Mouse (Mus musculus) forebrain, embryonic 14.5 days (tissue): Measurements from ENCODE around the gene Tas2r115. TPM values are rescaled to one million over a fixed set of nuclear protein-coding genes. Genes with fewer than 3 reads are reported as not detected.
"Not testable (repeated sequence)": the region's sequence is repeated elsewhere in the genome, so short reads cannot be mapped to it uniquely, and the experiment has no call there.

ENCODE experiments used
- ATAC-seq: fragments of 200-750 bp; cut with Nextera tagmentation; 2 replicates; pipeline ENCODE4 v1.8.0; 2017; ENCODE audit warnings: mild to moderate bottlenecking, moderate library complexity
- DNase-seq: peaks from one replicate; pipeline ENCODE4 v3.0.0-alpha.2; 2015; ENCODE audit warnings: low spot score
- H3K27ac ChIP-seq: fragments of 300-500 bp; sonication (generic); 2 replicates; pipeline ENCODE4 v1.5.1; 2014; ENCODE audit warnings: low read depth, mild to moderate bottlenecking, control low read depth, low read length, moderate library complexity
- H3K27me3 ChIP-seq: fragments of 300-500 bp; sonication (generic); replicated peaks from 2 replicates; pipeline ENCODE4 v1.6.1; 2014; ENCODE audit warnings: low read length, control low read depth, mixed read lengths; ENCODE audit not compliant: control insufficient read depth, insufficient read depth
- H3K36me3 ChIP-seq: fragments of 300-500 bp; sonication (generic); 2 replicates; pipeline ENCODE4 v1.6.1; 2014; ENCODE audit warnings: low read length, control low read depth; ENCODE audit not compliant: control insufficient read depth, insufficient read depth
- H3K4me1 ChIP-seq: fragments of 300-500 bp; sonication (generic); 2 replicates; pipeline ENCODE4 v1.6.1; 2014; ENCODE audit warnings: antibody characterized with exemption, low read length, control low read depth; ENCODE audit not compliant: control insufficient read depth, insufficient read depth
- H3K4me2 ChIP-seq: fragments of 300-500 bp; sonication (generic); 2 replicates; pipeline ENCODE4 v1.6.1; 2014; ENCODE audit warnings: mild to moderate bottlenecking, control low read depth, low read length
- H3K4me3 ChIP-seq: fragments of 300-500 bp; sonication (generic); 2 replicates; pipeline ENCODE4 v1.5.1; 2014; ENCODE audit warnings: low read depth, low read length, control low read depth
- H3K9ac ChIP-seq: fragments of 300-500 bp; sonication (generic); 2 replicates; pipeline ENCODE4 v1.6.1; 2014; ENCODE audit warnings: mild to moderate bottlenecking, low read length, control low read depth, moderate library complexity
- H3K9me3 ChIP-seq: fragments of 300-500 bp; sonication (generic); replicated peaks from 2 replicates; pipeline ENCODE4 v1.6.1; 2016; ENCODE audit warnings: low read length, control low read depth, mixed read lengths; ENCODE audit not compliant: control insufficient read depth
- WGBS: fragments of 180-500 bp; shearing (Covaris S2); extraction: QIAGEN DNeasy Blood & Tissue Kit; methylation state at CpG from one replicate; pipeline ENCODE4 v1.1.7; 2014; 5-methylcytosine and 5-hydroxymethylcytosine counted together
- polyA plus RNA-seq: library from polyadenylated mRNA; unstranded; fragments of >200 nt; fragmentation: Nextera tagmentation; extraction: Ambion mirVana; gene quantifications from 2 replicates; pipeline ENCODE4 v1.2.1, GENCODE M21; 2014

Tas2r115 gene
- not detected in 2 replicates for polyA plus RNA-seq

- no peak within 1 kb of the TSS for H3K27ac ChIP-seq
- no peaks in the 10 kb centered on the region for H3K4me1 ChIP-seq
- WGBS = 76% methylated on average over 2 of the region's 2 CpGs
- no peak within 1 kb of the TSS for H3K4me2 ChIP-seq
- H3K27me3 ChIP-seq = no peaks in the 10 kb centered on the region
- DNase-seq (no peak), ATAC-seq (no peak)
- H3K9ac ChIP-seq = no peak within 1 kb of the TSS
- H3K36me3 ChIP-seq = no peaks in the 10 kb centered on the region
- no peak within 1 kb of the TSS for H3K4me3 ChIP-seq
- H3K9me3 ChIP-seq = no peaks in the 10 kb centered on the region
Observed at GRCm38 (mm10) chr6:132737935-132738334, at the start of gene Tas2r115. Gene Tas2r115, minus strand, starts transcription at chr6:132738035.

GRCm38 (mm10) chr6:132778062-132778461 is 40.2 kb upstream of the Tas2r115 start, which contains the start of gene Tas2r136:
Gene Tas2r136, minus strand, starts transcription at chr6:132778162.
- ATAC-seq (no peak), DNase-seq (no peak)
- H3K27ac ChIP-seq = no peak within 1 kb of the TSS
- H3K36me3 ChIP-seq = no peaks in the 10 kb centered on the region
- H3K4me1 ChIP-seq = no peaks in the 10 kb centered on the region
- H3K4me2 ChIP-seq = no peak within 1 kb of the TSS
- H3K9ac ChIP-seq = no peak within 1 kb of the TSS
- no peaks in the 10 kb centered on the region for H3K9me3 ChIP-seq
- H3K4me3 ChIP-seq = no peak within 1 kb of the TSS
- no peaks in the 10 kb centered on the region for H3K27me3 ChIP-seq

GRCm38 (mm10) chr6:132761831-132762230 is 24.0 kb upstream of the Tas2r115 start, which contains the start of gene Tas2r102:
Gene Tas2r102, plus strand, starts transcription at chr6:132762131.
- Histone ChIP-seq H3K27ac (no peak within 1 kb of the TSS), H3K4me1 (no peaks in the 10 kb centered on the region), H3K9me3 (no peaks in the 10 kb centered on the region), H3K4me3 (no peak within 1 kb of the TSS), H3K27me3 (no peaks in the 10 kb centered on the region), H3K36me3 (no peaks in the 10 kb centered on the region), H3K9ac (no peak within 1 kb of the TSS), H3K4me2 (no peak within 1 kb of the TSS)
- WGBS = 91% methylated on average over 2 of the region's 2 CpGs
- DNase-seq = no peak
- no peak for ATAC-seq

GRCm38 (mm10) chr6:132754430-132754829 is 16.6 kb upstream of the Tas2r115 start, which contains the start of gene Tas2r124:
Gene Tas2r124, plus strand, starts transcription at chr6:132754730.
- H3K9ac ChIP-seq = no peak within 1 kb of the TSS
- no peak within 1 kb of the TSS for H3K4me3 ChIP-seq
- no peaks in the 10 kb centered on the region for H3K36me3 ChIP-seq
- 84% methylated on average over 1 of the region's 1 CpGs for WGBS
- no peak within 1 kb of the TSS for H3K4me2 ChIP-seq
- no peaks in the 10 kb centered on the region for H3K4me1 ChIP-seq
- DNase-seq = no peak
- H3K27me3 ChIP-seq = no peaks in the 10 kb centered on the region
- no peaks in the 10 kb centered on the region for H3K9me3 ChIP-seq
- no peak within 1 kb of the TSS for H3K27ac ChIP-seq
- no peak for ATAC-seq

- no peak overlapping the region for H3K9ac ChIP-seq
- H3K4me1 ChIP-seq = no peaks in the 10 kb centered on the region
- WGBS = 88% methylated on average over 2 of the region's 2 CpGs
- H3K27ac ChIP-seq = no peak overlapping the region
- H3K9me3 ChIP-seq = no peaks in the 10 kb centered on the region
- no peak overlapping the region for H3K4me3 ChIP-seq
- no peak for DNase-seq
- no peaks in the 10 kb centered on the region for H3K36me3 ChIP-seq
- no peak for ATAC-seq
- no peak overlapping the region for H3K4me2 ChIP-seq
- H3K27me3 ChIP-seq = no peaks in the 10 kb centered on the region
Observed at GRCm38 (mm10) chr6:132750206-132750605, 12.4 kb upstream of the Tas2r115 start.

GRCm38 (mm10) chr6:132711828-132712227 is 26.0 kb downstream of the Tas2r115 start, which contains the start of gene Tas2r122:
Gene Tas2r122, minus strand, starts transcription at chr6:132711928.
- H3K36me3 ChIP-seq = no peaks in the 10 kb centered on the region
- H3K4me1 ChIP-seq = no peaks in the 10 kb centered on the region
- H3K4me2 ChIP-seq = no peak within 1 kb of the TSS
- H3K27me3 ChIP-seq = no peaks in the 10 kb centered on the region
- DNase-seq (no peak), ATAC-seq (no peak)
- H3K4me3 ChIP-seq = no peak within 1 kb of the TSS
- no peaks in the 10 kb centered on the region for H3K9me3 ChIP-seq
- no peak within 1 kb of the TSS for H3K27ac ChIP-seq
- no peak within 1 kb of the TSS for H3K9ac ChIP-seq
- 86% methylated on average over 3 of the region's 3 CpGs for WGBS

- no peak within 1 kb of the TSS for H3K9ac ChIP-seq
- 78% methylated on average over 1 of the region's 1 CpGs for WGBS
- H3K36me3 ChIP-seq = no peaks in the 10 kb centered on the region
- no peak within 1 kb of the TSS for H3K4me2 ChIP-seq
- H3K9me3 ChIP-seq = 0 out of 2 replicates have a peak, but pooled peaks cover 2% of the 10 kb centered on the region
- no peak within 1 kb of the TSS for H3K27ac ChIP-seq
- no peaks in the 10 kb centered on the region for H3K27me3 ChIP-seq
- ATAC-seq (no peak), DNase-seq (no peak)
- H3K4me3 ChIP-seq = no peak within 1 kb of the TSS
- no peaks in the 10 kb centered on the region for H3K4me1 ChIP-seq
Observed at GRCm38 (mm10) chr6:132700907-132701306, 36.9 kb downstream of the Tas2r115 start, which contains the start of gene Tas2r121. Gene Tas2r121, minus strand, starts transcription at chr6:132701007.

- ATAC-seq, H3K9me3 ChIP-seq, H3K27me3 ChIP-seq, H3K36me3 ChIP-seq, H3K4me2 ChIP-seq, H3K4me1 ChIP-seq, H3K27ac ChIP-seq, H3K9ac ChIP-seq, DNase-seq, H3K4me3 ChIP-seq: not testable (repeated sequence)
- WGBS = 89% methylated on average over 7 of the region's 7 CpGs
Observed at GRCm38 (mm10) chr6:132691596-132691995, 46.2 kb downstream of the Tas2r115 start.
